Mouse (Mus musculus): ENCODE data around the gene Sytl1. TPM values are rescaled to one million over a fixed set of nuclear protein-coding genes. Genes with fewer than 3 reads are reported as not detected.

Sytl1 gene
- total and polyA plus RNA-seq, 3 experiments, result 0.08 to 0.31 TPM; not detected in 1

DNA sequence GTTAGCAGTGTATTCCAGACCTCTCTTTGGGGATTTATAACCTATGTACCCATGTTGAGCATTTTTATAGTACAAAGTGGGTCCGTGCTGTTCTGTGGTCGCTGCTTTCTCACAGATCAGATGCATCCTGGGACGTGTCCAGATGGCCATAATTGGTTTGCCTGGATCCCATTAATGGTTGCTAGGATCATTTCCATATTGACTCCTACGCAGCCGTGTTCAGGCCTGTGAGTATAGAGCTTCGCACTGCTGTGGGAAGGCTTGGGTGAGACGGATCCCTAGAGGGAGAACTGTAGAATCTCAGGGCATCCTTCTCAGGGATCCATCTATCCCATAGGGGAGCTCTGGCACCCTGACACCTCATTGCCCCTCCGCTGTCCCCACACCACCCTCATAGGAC, 33.3 kb downstream of the Sytl1 start:
- Histone ChIP-seq H3K9me3 (replicated peaks; ENCODE audit: insufficient read depth, low read length) (no peaks in the 10 kb centered on the region), H3K9ac (ENCODE audit: control insufficient read depth, low read depth, low read length, poor library complexity, severe bottlenecking) (no peak overlapping the region), H3K36me3 (ENCODE audit: control insufficient read depth in 1 of 2, insufficient read depth in 2 of 2, low read length in 2 of 2) (peaks cover 0 to 3% of the 10 kb centered on the region in 2 experiments; a peak in 1 of 4 replicates), H3K4me1 (ENCODE audit: control insufficient read depth in 1 of 2, insufficient read depth in 2 of 2, low read length in 2 of 2) (peaks cover 0 to 6% of the 10 kb centered on the region in 2 experiments; a peak in 2 of 4 replicates), H3K27me3 (ENCODE audit: control insufficient read depth in 1 of 2, insufficient read depth in 2 of 2, low read length in 2 of 2) (no peaks in the 10 kb centered on the region), H3K79me2 (ENCODE audit: control insufficient read depth, insufficient read depth, low read length, poor library complexity) (no peaks in the 10 kb centered on the region), H3K27ac (ENCODE audit: control insufficient read depth, low read depth, low read length) (no peak overlapping the region), H3K4me3 (ENCODE audit: control insufficient read depth in 1 of 2, insufficient read depth in 1 of 2, low read depth in 2 of 2, low read length in 2 of 2) (no peak overlapping the region)
- TF ChIP-seq USF1 (IDR thresholded peaks at IDR 0.05; ENCODE audit: low read depth, low read length) (no peak), USF2 (IDR thresholded peaks at IDR 0.05; ENCODE audit: borderline replicate concordance in 1 of 2, insufficient read depth in 1 of 2, low read depth in 1 of 2, low read length in 2 of 2) (no peak), GABPA (IDR thresholded peaks at IDR 0.05; ENCODE audit: low read depth, low read length) (no peak), UBTF (IDR thresholded peaks at IDR 0.05; ENCODE audit: borderline replicate concordance, insufficient read depth, low read depth, low read length) (no peak), KAT2A (conservative IDR thresholded peaks at IDR 0.05; ENCODE audit: low read depth, low read length) (no peak), ZC3H11A (IDR thresholded peaks at IDR 0.05; ENCODE audit: low read depth, low read length) (no peak)
- no peak for DNase-seq (ENCODE audit: low read depth, low spot score)

DNA sequence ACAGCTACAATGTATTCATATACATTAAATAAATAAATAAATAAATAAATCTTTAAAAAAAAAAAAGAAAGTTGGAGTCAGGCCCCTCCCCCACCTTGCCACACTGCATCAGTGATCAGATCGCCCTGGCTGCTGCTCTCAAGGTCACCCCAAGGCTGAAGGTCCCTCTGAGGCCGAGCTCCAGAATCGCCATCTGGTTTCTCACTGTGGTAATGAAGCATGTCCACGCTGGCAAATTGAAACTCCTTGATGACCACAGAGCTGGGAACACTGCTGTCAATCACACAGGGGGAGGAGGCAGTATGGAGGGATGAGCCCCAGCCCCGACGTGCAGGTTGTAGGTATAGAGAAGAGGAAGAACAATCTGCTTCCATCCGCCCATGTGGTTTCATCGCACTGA, 35.3 kb downstream of the Sytl1 start:
- Histone ChIP-seq H3K79me2 (ENCODE audit: control insufficient read depth, insufficient read depth, low read length, poor library complexity) (no peaks in the 10 kb centered on the region), H3K9ac (ENCODE audit: control insufficient read depth, low read depth, low read length, poor library complexity, severe bottlenecking) (no peak overlapping the region), H3K27me3 (ENCODE audit: control insufficient read depth in 1 of 2, insufficient read depth in 2 of 2, low read length in 2 of 2) (no peaks in the 10 kb centered on the region)

DNA sequence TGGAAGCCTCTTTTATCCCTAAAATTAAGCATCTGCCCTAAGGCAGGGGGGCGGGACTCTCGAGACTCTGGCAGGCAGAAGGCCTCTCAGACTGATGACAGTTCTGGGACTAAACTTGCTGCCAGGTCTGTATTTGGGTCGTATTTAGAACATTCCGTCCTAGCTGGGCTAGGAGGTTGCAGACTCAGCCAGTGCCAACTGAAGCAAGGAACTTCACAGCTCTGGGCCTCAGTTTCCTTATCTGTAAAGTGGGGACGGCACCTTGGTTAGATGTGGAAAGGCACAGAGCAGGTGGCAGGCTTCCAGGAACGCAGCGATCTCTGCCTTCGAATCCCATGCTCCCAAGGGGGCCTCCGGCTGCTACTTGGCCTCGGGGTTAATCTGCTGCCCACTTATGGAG, 36.8 kb downstream of the Sytl1 start:
- no peak overlapping the region for H3K4me3 ChIP-seq (ENCODE audit: control insufficient read depth in 1 of 2, insufficient read depth in 1 of 2, low read depth in 2 of 2, low read length in 2 of 2)
- TF ChIP-seq POLR2AphosphoS5 (IDR thresholded peaks at IDR 0.05; ENCODE audit: borderline replicate concordance, low read depth, low read length), result no peak
- no peak for TF ChIP-seq MAFK (IDR thresholded peaks at IDR 0.05; ENCODE audit: borderline replicate concordance, low read depth, low read length)
- TF ChIP-seq EP300 (IDR thresholded peaks at IDR 0.05; ENCODE audit: low read depth in 1 of 2, low read length in 2 of 2), result no peak
- no peak for TF ChIP-seq MEF2A (IDR thresholded peaks at IDR 0.05; ENCODE audit: extremely low read depth, insufficient replicate concordance, low read depth, low read length, poor library complexity, severe bottlenecking)
- no peak for TF ChIP-seq ETS1 (IDR thresholded peaks at IDR 0.05; ENCODE audit: low read depth, low read length)
- TF ChIP-seq RAD21 (IDR thresholded peaks at IDR 0.05; ENCODE audit: low read depth, low read length), result no peak
- no peak for TF ChIP-seq SMC3 (IDR thresholded peaks at IDR 0.05; ENCODE audit: low read depth, low read length)
- TF ChIP-seq CHD2 (IDR thresholded peaks at IDR 0.05; ENCODE audit: low read length), result no peak
- TF ChIP-seq JUND (IDR thresholded peaks at IDR 0.05; ENCODE audit: low read depth, low read length), result no peak
- TF ChIP-seq E2F4 (IDR thresholded peaks at IDR 0.05; ENCODE audit: borderline replicate concordance, low read depth, low read length), result no peak
- no peak for TF ChIP-seq MAX (IDR thresholded peaks at IDR 0.05; ENCODE audit: low read length)
- no peak for TF ChIP-seq USF2 (IDR thresholded peaks at IDR 0.05; ENCODE audit: borderline replicate concordance in 1 of 2, insufficient read depth in 1 of 2, low read depth in 1 of 2, low read length in 2 of 2)
- TF ChIP-seq KAT2A (conservative IDR thresholded peaks at IDR 0.05; ENCODE audit: low read depth, low read length), result no peak
- TF ChIP-seq NELFE (IDR thresholded peaks at IDR 0.05; ENCODE audit: low read depth, low read length), result no peak
- TF ChIP-seq RCOR1 (IDR thresholded peaks at IDR 0.05; ENCODE audit: low read depth, low read length), result no peak
- H3K27me3 ChIP-seq (ENCODE audit: control insufficient read depth in 1 of 2, insufficient read depth in 2 of 2, low read length in 2 of 2), result no peaks in the 10 kb centered on the region

More for the DNA sequence above, 35.3 kb downstream of the Sytl1 start:
- no peak overlapping the region for H3K4me3 ChIP-seq (ENCODE audit: control insufficient read depth in 1 of 2, insufficient read depth in 1 of 2, low read depth in 2 of 2, low read length in 2 of 2)
- H3K27ac ChIP-seq (ENCODE audit: control insufficient read depth, low read depth, low read length), result no peak overlapping the region
- no peaks in the 10 kb centered on the region for H3K9me3 ChIP-seq (replicated peaks; ENCODE audit: insufficient read depth, low read length)
- no peak for DNase-seq (ENCODE audit: low read depth, low spot score)
- H3K36me3 ChIP-seq (ENCODE audit: control insufficient read depth in 1 of 2, insufficient read depth in 2 of 2, low read length in 2 of 2), result no peaks in the 10 kb centered on the region
- TF ChIP-seq NELFE (IDR thresholded peaks at IDR 0.05; ENCODE audit: low read depth, low read length) (no peak), TAL1 (IDR thresholded peaks at IDR 0.05; ENCODE audit: low read length) (no peak), MAZ (IDR thresholded peaks at IDR 0.05; ENCODE audit: low read depth, low read length) (no peak), SIN3A (IDR thresholded peaks at IDR 0.05; ENCODE audit: low read length) (no peak), ZNF384 (IDR thresholded peaks at IDR 0.05; ENCODE audit: low read depth, low read length) (no peak), CTCF (IDR thresholded peaks at IDR 0.05 in 2 of 3, conservative IDR thresholded peaks at IDR 0.05 in 1 of 3; ENCODE audit: control insufficient read depth in 1 of 3, insufficient read depth in 1 of 3, low read depth in 2 of 3, low read length in 3 of 3, poor library complexity in 1 of 3, severe bottlenecking in 1 of 3) (no peak), GATA1 (IDR thresholded peaks at IDR 0.05; ENCODE audit: low read depth, low read length) (no peak), MAFK (IDR thresholded peaks at IDR 0.05; ENCODE audit: borderline replicate concordance, low read depth, low read length) (no peak), CHD1 (IDR thresholded peaks at IDR 0.05; ENCODE audit: low read depth, low read length) (no peak), SMC3 (IDR thresholded peaks at IDR 0.05; ENCODE audit: low read depth, low read length) (no peak)
- H3K4me1 ChIP-seq (ENCODE audit: control insufficient read depth in 1 of 2, insufficient read depth in 2 of 2, low read length in 2 of 2), result no peaks in the 10 kb centered on the region

More for the DNA sequence above, 36.8 kb downstream of the Sytl1 start:
- H3K36me3 ChIP-seq (ENCODE audit: control insufficient read depth in 1 of 2, insufficient read depth in 2 of 2, low read length in 2 of 2), result no peaks in the 10 kb centered on the region
- no peaks in the 10 kb centered on the region for H3K79me2 ChIP-seq (ENCODE audit: control insufficient read depth, insufficient read depth, low read length, poor library complexity)
- no peak overlapping the region for H3K27ac ChIP-seq (ENCODE audit: control insufficient read depth, low read depth, low read length)
- DNase-seq (ENCODE audit: low read depth, low spot score), result no peak
- no peaks in the 10 kb centered on the region for H3K4me1 ChIP-seq (ENCODE audit: control insufficient read depth in 1 of 2, insufficient read depth in 2 of 2, low read length in 2 of 2)
- no peak overlapping the region for H3K9ac ChIP-seq (ENCODE audit: control insufficient read depth, low read depth, low read length, poor library complexity, severe bottlenecking)
- H3K9me3 ChIP-seq (replicated peaks; ENCODE audit: insufficient read depth, low read length), result no peaks in the 10 kb centered on the region
